Mouse (Mus musculus) testis, adult 2 months (tissue): ENCODE measurements around the gene Ttpal.

Experiments used
- CTCF ChIP-seq: fragments of 200-500 bp; IDR thresholded peaks from 2 replicates; pipeline ENCODE4 v1.5.1; 2012; ENCODE audit warnings: low read depth, mild to moderate bottlenecking, inconsistent platforms, low read length, moderate library complexity; ENCODE audit not compliant: control insufficient read depth, insufficient read depth, insufficient replicate concordance
- POLR2A ChIP-seq: fragments of 200-500 bp; IDR thresholded peaks from 2 replicates; pipeline ENCODE4 v1.6.1; 2012; ENCODE audit warnings: low read depth, mild to moderate bottlenecking, inconsistent platforms, low read length, moderate library complexity; ENCODE audit not compliant: control insufficient read depth

- no peak for TF ChIP-seq CTCF
- TF ChIP-seq POLR2A: peak; percentile 52
These were observed 56.1 kb downstream of the Ttpal start, which contains the start of gene Pkig for GRCm38 (mm10) chr2:163657975-163658886.
